Mouse (Mus musculus): ENCODE results near the gene 1500015O10Rik. TPM values are rescaled to one million over a fixed set of nuclear protein-coding genes. Genes with fewer than 3 reads are reported as not detected.
A peak's percentile ranks its signal among the peaks of the same experiment; 100 is the strongest.

1500015O10Rik gene
- polyA plus RNA-seq, 1 experiment = 3.0 TPM

- no peak for DNase-seq (ENCODE audit: extremely low spot score in 1 of 2, low spot score in 1 of 2)
Measured at GRCm38 (mm10) chr1:43772694-43773093, 42.3 kb downstream of the 1500015O10Rik start.

- DNase-seq (ENCODE audit: extremely low spot score in 1 of 2, low spot score in 1 of 2) = no peak
Measured at GRCm38 (mm10) chr1:43774126-43774525, 43.7 kb downstream of the 1500015O10Rik start.

GRCm38 (mm10) chr1:43776106-43776505 is 45.7 kb downstream of the 1500015O10Rik start:
- no peak for DNase-seq (ENCODE audit: extremely low spot score in 1 of 2, low spot score in 1 of 2)

GRCm38 (mm10) chr1:43781195-43781594 is 50.8 kb downstream of the 1500015O10Rik start:
- no peak for DNase-seq (ENCODE audit: extremely low spot score in 1 of 2, low spot score in 1 of 2)

GRCm38 (mm10) chr1:43781672-43782071 is 51.3 kb downstream of the 1500015O10Rik start:
- DNase-seq (ENCODE audit: extremely low spot score in 1 of 2, low spot score in 1 of 2) = no peak

- peak; percentile 32 to 53 for DNase-seq (ENCODE audit: extremely low spot score in 1 of 2, low spot score in 1 of 2)
Measured at GRCm38 (mm10) chr1:43782680-43783079, 52.3 kb downstream of the 1500015O10Rik start.

GRCm38 (mm10) chr1:43783186-43783585 is 52.8 kb downstream of the 1500015O10Rik start:
- DNase-seq (ENCODE audit: extremely low spot score in 1 of 2, low spot score in 1 of 2) = no peak

- no peak for DNase-seq (ENCODE audit: extremely low spot score in 1 of 2, low spot score in 1 of 2)
Measured at GRCm38 (mm10) chr1:43785316-43785715, 54.9 kb downstream of the 1500015O10Rik start.

- no peak for DNase-seq (ENCODE audit: extremely low spot score in 1 of 2, low spot score in 1 of 2)
Measured at GRCm38 (mm10) chr1:43786711-43787110, 56.3 kb downstream of the 1500015O10Rik start.

- DNase-seq (ENCODE audit: extremely low spot score in 1 of 2, low spot score in 1 of 2) = no peak
Measured at GRCm38 (mm10) chr1:43789765-43790164, 59.4 kb downstream of the 1500015O10Rik start.

Other genes with a start within 250 kb of the 1500015O10Rik start
- gene Uxs1, start 97.2 kb downstream of the 1500015O10Rik start, polyA plus RNA-seq (2012; rRNA removed) = 55.7 and 57.4 TPM in 2 replicates
- gene Tpp2, start 203.0 kb downstream of the 1500015O10Rik start, polyA plus RNA-seq (2012; rRNA removed) = 25.7 and 27.9 TPM in 2 replicates

Data from frontal cortex, adult 2 months (tissue).